Mouse (Mus musculus) gastrocnemius, adult 2 months (tissue): ENCODE data around the gene Nufip2. TPM values are rescaled to one million over a fixed set of nuclear protein-coding genes. Genes with fewer than 3 reads are reported as not detected.
A peak's percentile ranks its signal among the peaks of the same experiment; 100 is the strongest.
"Not testable (repeated sequence)": the region's sequence is repeated elsewhere in the genome, so short reads cannot be mapped to it uniquely, and the experiment has no call there.

Experiments used
- DNase-seq: peaks from one replicate; pipeline ENCODE4 v3.0.0; 2022
- H3K27ac ChIP-seq: fragments of 200-600 bp; 2 replicates; pipeline ENCODE4 v1.8.1; 2022; ENCODE audit warnings: mild to moderate bottlenecking
- H3K4me3 ChIP-seq: fragments of 200-600 bp; 2 replicates; pipeline ENCODE4 v1.8.1; 2022; ENCODE audit warnings: mild to moderate bottlenecking, moderate library complexity
- CTCF ChIP-seq: fragments of 200-600 bp; IDR thresholded peaks from 2 replicates; pipeline ENCODE4 v1.8.1; 2022; ENCODE audit warnings: antibody characterized with exemption, mild to moderate bottlenecking, moderate library complexity
- intact Hi-C: fragments of 180-260 bp; cut with DNase I; formaldehyde crosslinking; loops from one replicate; pipeline ENCODE4 v1.15.1; 2025
- total RNA-seq, 2 experiments: library from RNA; stranded (reverse); gene quantifications; 2 replicates each; pipeline ENCODE4 v1.2.3; 2021

The Nufip2 gene
- total RNA-seq, 2 experiments from 2014 or later: 36.9 to 43.8 TPM

DNA sequence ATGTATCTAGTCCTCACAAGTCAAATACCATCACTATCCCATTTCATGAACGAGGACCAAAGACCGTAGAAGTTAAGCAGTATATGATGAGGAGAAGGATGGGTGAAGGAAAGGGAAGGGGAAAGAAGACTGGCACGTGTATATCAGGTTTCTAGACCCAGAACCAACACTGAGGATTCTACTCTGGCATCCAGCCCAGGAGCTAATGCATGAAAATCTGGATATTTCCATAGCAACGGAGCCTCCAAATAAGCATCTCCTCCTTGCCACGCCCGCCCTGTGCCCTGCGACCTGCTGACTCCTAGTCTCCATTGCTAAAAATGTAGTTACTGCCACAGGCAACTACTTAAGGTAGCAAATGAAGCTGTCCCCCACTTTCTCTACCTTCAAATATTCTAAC lies 38.8 kb downstream of the Nufip2 start:
- DNase-seq: no peak
- intact Hi-C loops: no loop called here
- H3K27ac ChIP-seq: no peak overlapping the region
- H3K4me3 ChIP-seq: no peak overlapping the region
- TF ChIP-seq CTCF: no peak

DNA sequence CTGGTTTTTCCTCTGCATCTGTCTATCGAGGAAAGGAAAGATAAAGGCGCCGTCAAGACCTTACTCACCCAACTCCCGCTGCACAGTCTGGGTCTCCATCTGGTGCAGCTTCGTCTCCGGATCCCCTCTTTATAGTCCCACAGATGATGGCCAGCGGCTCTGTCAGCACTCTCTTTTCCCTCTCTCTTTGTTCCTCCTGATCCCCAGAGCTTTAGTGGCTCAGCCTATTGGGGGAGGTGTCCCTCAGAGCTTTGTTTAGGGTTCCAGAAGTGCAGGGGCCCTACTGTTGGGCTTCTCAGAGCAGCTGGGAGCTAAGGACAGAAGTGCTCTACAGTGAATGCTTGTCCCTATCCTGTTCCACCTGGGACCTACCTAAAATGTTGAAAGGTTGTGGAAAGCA lies 39.2 kb downstream of the Nufip2 start, which contains the start of gene Cryba1:
TSS of gene Cryba1 (minus strand) at position 101 of the 400 bp plus-strand sequence.
- TF ChIP-seq CTCF: no peak
- intact Hi-C loops: no loop called here
- Histone ChIP-seq H3K4me3 (no peak within 1 kb of the TSS), H3K27ac (no peak within 1 kb of the TSS)
- no peak for DNase-seq

DNA sequence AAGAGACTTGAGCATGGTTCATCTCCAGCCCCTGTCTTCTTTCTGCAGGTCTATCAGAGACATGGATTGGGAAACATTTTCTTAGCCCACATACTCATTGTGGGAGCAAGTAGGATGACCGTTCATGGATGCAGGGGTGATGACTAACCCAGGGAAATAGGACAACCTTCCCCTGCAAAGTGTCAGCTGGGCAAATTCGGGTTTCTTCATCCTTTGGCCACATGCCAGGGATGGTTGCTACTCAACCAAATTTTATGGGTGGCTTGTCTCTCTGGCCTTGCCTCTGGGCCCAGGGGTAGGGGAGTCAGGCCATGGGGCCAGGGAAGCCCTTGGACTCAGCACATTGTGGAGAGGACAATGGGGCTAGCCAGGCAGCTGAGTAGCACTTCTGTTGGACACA lies 42.6 kb downstream of the Nufip2 start:
- Histone ChIP-seq H3K4me3 (no peak overlapping the region), H3K27ac (no peak overlapping the region)
- intact Hi-C loops: no loop called here
- TF ChIP-seq CTCF: no peak
- no peak for DNase-seq

DNA sequence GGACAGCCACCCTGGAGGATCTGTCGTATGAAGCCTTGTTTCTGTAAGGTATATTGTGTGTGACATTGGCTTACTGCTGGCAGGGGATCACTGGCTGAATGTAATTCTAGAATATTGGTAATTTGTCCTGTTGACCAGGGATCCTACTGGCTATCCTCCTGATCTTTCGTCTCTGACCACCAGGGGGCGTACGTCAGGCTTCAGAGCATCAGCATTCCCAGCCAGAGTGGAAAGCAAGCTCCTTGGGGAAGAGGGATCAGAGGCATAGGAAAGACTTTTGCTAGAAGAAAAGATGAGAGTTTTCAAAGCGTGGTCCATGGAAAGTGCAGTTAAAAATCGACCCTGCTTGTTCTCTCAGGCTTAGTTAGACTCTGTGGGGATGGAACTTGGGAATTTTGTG lies 51.3 kb downstream of the Nufip2 start:
- Histone ChIP-seq H3K4me3 (no peak overlapping the region), H3K27ac (no peak overlapping the region)
- DNase-seq: peak; percentile 90
- TF ChIP-seq CTCF: peak; percentile 93
- intact Hi-C loops: loop anchor here (2.0 kb wide), 2 partner anchors 56 to 78 kb away; no protein-coding TSS in a partner anchor

DNA sequence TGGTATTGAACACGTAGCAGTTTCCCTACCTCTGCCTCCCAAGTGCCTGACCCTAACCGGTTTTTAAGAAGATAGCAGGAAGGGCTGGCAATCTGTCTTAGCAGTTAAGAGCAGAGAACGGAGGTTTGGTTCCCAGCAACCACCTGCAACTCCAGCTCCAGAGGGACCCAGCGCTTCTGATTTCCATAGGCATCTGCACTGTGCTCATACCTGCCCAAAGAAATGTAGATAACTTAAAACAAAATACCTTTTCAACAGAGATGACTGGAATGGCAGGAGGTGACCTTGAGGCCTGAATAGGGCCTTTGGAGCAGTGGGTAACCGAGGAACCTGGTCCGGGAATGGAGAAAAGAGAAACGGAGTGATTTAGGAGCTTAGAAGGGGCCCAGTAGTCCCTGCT lies 52.6 kb downstream of the Nufip2 start:
- intact Hi-C loops: no loop called here
- Histone ChIP-seq H3K27ac (no peak overlapping the region), H3K4me3 (no peak overlapping the region)
- no peak for TF ChIP-seq CTCF
- no peak for DNase-seq

DNA sequence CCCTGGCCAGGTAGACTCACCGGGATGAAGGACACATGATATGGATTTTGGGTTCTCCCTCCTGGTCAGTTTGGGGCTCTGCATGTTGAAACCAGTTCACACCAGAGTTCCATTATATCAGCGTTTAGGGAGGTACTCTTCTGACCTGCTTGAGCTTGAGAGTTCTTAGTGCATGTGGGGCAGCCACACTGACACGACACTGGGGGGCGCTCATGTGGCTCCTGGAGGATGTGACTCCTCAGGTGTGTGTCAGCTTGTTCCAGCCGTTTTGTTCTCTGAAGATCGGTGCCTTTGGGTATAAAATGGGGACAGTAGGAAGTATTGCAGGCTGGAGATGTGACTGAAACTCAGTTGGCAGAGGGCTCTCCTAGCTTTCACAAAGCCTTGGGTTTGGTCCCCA lies 58.0 kb downstream of the Nufip2 start:
- peak; percentile 67 for TF ChIP-seq CTCF
- Histone ChIP-seq H3K27ac (no peak overlapping the region), H3K4me3 (no peak overlapping the region)
- intact Hi-C loops: loop anchor here (2.0 kb wide), 1 partner anchor 49 kb away; no protein-coding TSS in a partner anchor
- peak; percentile 57 for DNase-seq

DNA sequence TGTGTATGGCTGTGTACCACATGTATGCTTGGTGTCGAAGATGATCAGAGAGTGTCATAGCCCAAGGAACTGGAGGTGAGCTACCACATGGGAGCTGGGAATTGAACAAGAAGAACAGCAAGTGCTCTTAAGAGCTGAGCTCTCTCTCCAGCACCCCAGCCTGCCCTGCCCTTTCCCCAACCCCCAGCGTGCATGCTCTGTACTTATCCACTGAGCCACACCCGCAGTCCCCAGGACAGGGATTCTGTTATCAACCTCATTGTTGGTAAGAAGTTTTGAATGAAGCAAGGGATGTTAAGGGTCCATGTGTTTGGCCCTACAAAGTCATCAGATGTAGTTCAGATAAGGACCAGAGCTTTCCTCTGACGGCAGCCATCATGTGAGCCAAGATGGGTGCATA lies 60.7 kb downstream of the Nufip2 start:
- Histone ChIP-seq H3K27ac (no peak overlapping the region), H3K4me3 (no peak overlapping the region)
- TF ChIP-seq CTCF: no peak
- DNase-seq: no peak
- intact Hi-C loops: no loop called here

DNA sequence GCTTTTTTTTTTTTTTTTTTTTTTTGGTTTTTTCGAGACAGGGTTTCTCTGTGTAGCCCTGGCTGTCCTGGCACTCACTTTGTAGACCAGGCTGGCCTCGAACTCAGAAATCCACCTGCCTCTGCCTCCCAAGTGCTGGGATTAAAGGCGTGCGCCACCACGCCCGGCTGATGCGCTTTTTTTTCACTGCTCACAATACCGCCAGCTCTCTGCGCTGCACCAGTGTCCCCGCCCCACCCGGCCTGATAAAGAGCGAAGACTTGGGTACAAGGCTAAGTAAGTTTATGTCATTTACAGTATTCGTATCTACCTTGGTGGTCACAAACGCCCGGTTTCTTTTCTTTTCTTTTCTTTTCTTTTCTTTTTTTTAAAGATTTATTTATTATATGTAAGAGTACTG lies 61.1 kb downstream of the Nufip2 start:
- intact Hi-C loops, H3K4me3 ChIP-seq, DNase-seq, H3K27ac ChIP-seq: not testable (repeated sequence)

DNA sequence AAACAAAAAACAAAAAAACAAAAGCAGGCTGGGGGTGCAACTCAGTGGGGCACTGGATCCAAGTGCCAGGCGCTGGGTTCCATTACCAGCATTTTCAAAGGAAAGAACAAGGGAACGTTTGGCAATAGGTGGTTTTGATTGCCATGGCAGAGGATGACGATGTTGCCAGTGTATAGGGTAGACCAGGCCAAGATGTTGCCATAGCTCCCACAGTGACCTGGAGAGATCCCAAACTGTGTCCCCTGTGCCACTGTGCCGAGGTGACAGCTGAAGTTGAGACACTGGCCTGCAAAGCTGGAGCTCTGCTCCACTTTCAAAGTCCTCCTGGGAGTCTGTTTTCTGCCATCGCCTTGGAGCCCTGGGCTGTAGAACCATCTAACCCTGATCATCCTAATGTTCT lies 63.0 kb downstream of the Nufip2 start:
- TF ChIP-seq CTCF: no peak
- H3K27ac ChIP-seq: no peak overlapping the region
- intact Hi-C loops: no loop called here
- H3K4me3 ChIP-seq: no peak overlapping the region
- DNase-seq: no peak

DNA sequence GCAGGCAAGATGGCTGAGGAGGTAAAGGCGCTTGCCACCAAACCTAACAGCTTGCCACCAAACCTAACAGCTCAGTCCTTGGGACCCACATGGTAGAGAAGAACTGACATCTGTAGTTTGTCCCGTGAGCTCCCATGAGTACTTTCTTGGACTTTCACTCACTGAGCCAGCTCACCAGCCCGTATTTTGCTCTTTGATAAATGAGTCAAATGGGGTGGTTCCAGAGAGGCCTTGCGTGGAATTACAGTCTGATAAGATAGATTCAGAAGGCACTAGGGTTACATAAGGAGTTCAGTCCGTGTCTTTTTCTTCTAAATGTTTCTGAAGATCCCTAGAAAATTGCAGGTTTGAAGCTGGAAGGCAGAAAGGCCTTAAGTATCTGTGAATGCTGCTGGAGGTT lies 66.6 kb downstream of the Nufip2 start:
- intact Hi-C loops: no loop called here
- no peak overlapping the region for H3K27ac ChIP-seq
- DNase-seq: no peak
- TF ChIP-seq CTCF: no peak
- H3K4me3 ChIP-seq: no peak overlapping the region

DNA sequence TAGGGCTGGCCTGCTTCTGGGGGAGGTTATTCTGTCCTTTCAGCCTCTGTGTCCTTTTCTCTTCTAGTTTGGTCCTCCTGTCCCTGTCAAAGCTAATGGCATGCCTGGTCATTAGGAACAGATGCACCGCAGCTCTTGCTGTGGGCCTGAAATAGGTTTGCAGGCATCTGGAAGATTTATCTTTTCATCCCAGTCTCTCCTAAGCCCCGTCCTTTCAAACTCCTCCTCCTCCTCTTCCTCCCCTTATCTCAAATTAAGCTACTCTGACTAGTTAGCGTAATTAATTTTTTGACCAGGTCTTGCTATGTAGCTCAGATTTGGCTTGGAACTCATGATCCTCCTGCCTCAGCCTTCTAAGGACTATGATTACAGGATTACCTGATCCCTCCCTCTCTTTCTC lies 67.5 kb downstream of the Nufip2 start:
- H3K4me3 ChIP-seq: no peak overlapping the region
- H3K27ac ChIP-seq: no peak overlapping the region
- intact Hi-C loops: no loop called here
- TF ChIP-seq CTCF: no peak
- no peak for DNase-seq

DNA sequence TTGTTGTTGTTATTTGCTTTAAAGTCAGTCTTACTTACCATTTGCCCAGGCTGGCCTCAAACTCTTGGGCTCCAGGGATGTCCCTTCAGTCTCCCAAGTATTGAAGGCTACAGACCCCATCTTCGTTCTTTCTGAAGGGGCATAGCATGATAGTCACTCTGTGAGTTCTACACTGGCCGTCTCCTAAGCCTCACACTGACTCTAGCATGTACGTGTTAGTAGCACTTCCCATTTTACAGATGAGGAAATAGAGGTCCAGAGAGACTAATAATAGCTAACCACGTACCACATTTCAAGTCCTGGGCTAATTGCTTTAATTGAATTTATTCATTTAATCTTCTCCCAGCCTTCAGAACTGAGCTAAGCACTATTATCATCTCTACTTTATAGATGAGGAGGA lies 74.1 kb downstream of the Nufip2 start:
- H3K27ac ChIP-seq: no peak overlapping the region
- TF ChIP-seq CTCF: no peak
- DNase-seq: no peak
- no peak overlapping the region for H3K4me3 ChIP-seq
- intact Hi-C loops: loop anchor here (5.0 kb wide), 1 partner anchor 207 kb away; no protein-coding TSS in a partner anchor

DNA sequence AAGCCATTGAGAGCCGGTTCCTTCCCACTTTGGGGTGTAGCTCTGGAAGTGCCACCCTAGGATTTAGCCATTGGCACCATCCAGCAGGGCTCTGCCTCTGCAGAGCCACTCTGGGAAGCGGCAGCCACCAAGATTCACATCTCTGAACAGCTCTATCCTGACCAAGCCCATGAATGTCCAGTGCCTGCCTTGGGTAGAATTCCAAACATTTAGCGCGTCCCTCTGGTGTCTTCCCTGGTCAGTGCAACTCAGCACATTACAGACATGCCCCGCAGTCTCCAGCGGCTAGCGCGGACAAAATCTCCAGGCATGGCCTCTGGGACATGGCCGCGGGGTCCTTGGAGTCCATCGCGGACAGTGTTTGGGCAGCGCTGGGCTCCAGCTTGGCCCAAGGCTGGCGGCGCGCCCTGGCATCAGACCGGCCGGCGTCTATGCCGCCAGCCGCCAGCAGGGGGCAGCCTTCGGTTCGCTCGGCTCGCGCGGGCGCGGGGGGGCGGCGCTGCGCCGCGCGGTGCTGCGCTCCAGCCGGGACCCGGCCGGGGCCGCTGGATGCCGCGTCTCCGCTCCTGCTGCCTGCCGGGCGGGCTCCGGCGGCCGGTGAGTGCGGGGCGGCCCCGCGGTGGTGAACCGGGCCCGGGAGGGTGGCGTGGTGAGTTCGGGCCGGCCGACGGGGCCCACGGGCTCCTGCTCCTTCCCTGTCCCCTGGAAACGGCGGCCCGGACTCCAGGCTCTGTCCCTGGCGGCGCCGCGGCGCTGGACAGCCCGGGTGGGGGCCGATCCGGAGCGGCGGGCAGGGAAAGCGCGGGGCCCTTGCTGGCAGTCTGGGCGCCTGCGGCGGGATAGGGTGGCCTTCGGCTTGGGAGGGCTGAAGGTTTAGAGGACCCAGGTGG lies 77.1 kb downstream of the Nufip2 start, which contains the start of gene Myo18a:
TSS of gene Myo18a (plus strand) at position 464 of the 890 bp plus-strand sequence.
- Histone ChIP-seq H3K27ac (peak within 1 kb of the TSS; percentile 92), H3K4me3 (peak within 1 kb of the TSS; percentile 95)
- DNase-seq: peak; percentile 91
- peak; percentile 78 for TF ChIP-seq CTCF
- intact Hi-C loops: loop anchor here (1.0 to 5.0 kb wide), 3 partner anchors 30 to 204 kb away; no protein-coding TSS in a partner anchor
